In genomic region chr5:129018782-129019489, GRCm38 (mm10) we compare ENCODE assay signal across 8 mouse cellular contexts. TPM values are rescaled to one million over a fixed set of nuclear protein-coding genes. Genes with fewer than 3 reads are reported as not detected.
DNase-seq lines count a peak whose midpoint lies in the region; ATAC-seq and TF ChIP-seq lines count a peak whose summit lies in the region.

No protein-coding gene starts in this region.

- H3K9me3 ChIP-seq in heart, embryonic 11.5 days (replicated peaks; ENCODE audit: control insufficient read depth, low read length): no peaks in the 10 kb centered on the region
- H3K9me3 ChIP-seq in MEL (replicated peaks; ENCODE audit: insufficient read depth, low read length): no peaks in the 10 kb centered on the region
- no peaks in the 10 kb centered on the region for H3K9me3 ChIP-seq in forebrain, embryonic 16.5 days (ENCODE audit: control insufficient read depth, low read length)
- H3K9me3 ChIP-seq in liver, postnatal 0 days (ENCODE audit: low read length): no peaks in the 10 kb centered on the region

- peaks cover 2% of the 10 kb centered on the region for H3K36me3 ChIP-seq in heart, embryonic 11.5 days (ENCODE audit: control insufficient read depth, insufficient read depth, low read length)
- H3K36me3 ChIP-seq in MEL (ENCODE audit: control insufficient read depth in 1 of 2, insufficient read depth in 2 of 2, low read length in 2 of 2): peaks cover 12 to 13% of the 10 kb centered on the region in 2 experiments
- H3K36me3 ChIP-seq in forebrain, embryonic 16.5 days (ENCODE audit: control insufficient read depth, insufficient read depth): no peaks in the 10 kb centered on the region; the same call in 1 of the 2 replicates
- peaks cover 8% of the 10 kb centered on the region for H3K36me3 ChIP-seq in liver, postnatal 0 days (replicated peaks; ENCODE audit: insufficient read depth, low read length)

- peak overlapping the region; percentile 99 for H3K27ac ChIP-seq in heart, embryonic 11.5 days (ENCODE audit: low read depth, low read length)
- H3K27ac ChIP-seq in MEL (ENCODE audit: control insufficient read depth, low read depth, low read length): peak overlapping the region; percentile 97
- peak overlapping the region; percentile 95 for H3K27ac ChIP-seq in forebrain, embryonic 16.5 days (ENCODE audit: low read length)
- H3K27ac ChIP-seq in liver, postnatal 0 days (ENCODE audit: low read depth): peak overlapping the region; percentile 81

- 73% methylated on average over 13 of the region's 13 CpGs for WGBS in heart, embryonic 11.5 days (ENCODE audit: insufficient replicate concordance)
- 89% methylated on average over 13 of the region's 13 CpGs for WGBS in forebrain, embryonic 16.5 days
- 62% methylated on average over 13 of the region's 13 CpGs for WGBS in liver, postnatal 0 days (ENCODE audit: insufficient replicate concordance)

- 0 out of 4 replicates have a peak, but pooled peaks of 1 of the 2 experiments have one; percentile 17 for TF ChIP-seq POLR2A in MEL (IDR thresholded peaks at IDR 0.05; ENCODE audit: control insufficient read depth in 1 of 2, insufficient read depth in 1 of 2, low read depth in 1 of 2, low read length in 2 of 2, poor library complexity in 1 of 2)

- intact Hi-C loops in gastrocnemius, postnatal 36 days (cut with DNase I): loop anchor here (5.0 kb wide), 1 partner anchor 483 kb away; the partner anchor contains the start of gene Sfswap

- H3K27me3 ChIP-seq in heart, embryonic 11.5 days (ENCODE audit: control insufficient read depth, insufficient read depth, low read length): no peaks in the 10 kb centered on the region
- no peaks in the 10 kb centered on the region for H3K27me3 ChIP-seq in MEL (ENCODE audit: control insufficient read depth in 1 of 2, insufficient read depth in 2 of 2, low read length in 2 of 2)
- no peaks in the 10 kb centered on the region for H3K27me3 ChIP-seq in forebrain, embryonic 16.5 days (replicated peaks; ENCODE audit: control insufficient read depth, insufficient read depth, low read length)
- no peaks in the 10 kb centered on the region for H3K27me3 ChIP-seq in liver, postnatal 0 days (ENCODE audit: insufficient read depth, low read length)

- H3K79me2 ChIP-seq in MEL (ENCODE audit: control insufficient read depth, insufficient read depth, low read length, poor library complexity): peaks cover 28% of the 10 kb centered on the region

- peak overlapping the region; percentile 86 for H3K4me3 ChIP-seq in heart, embryonic 11.5 days (ENCODE audit: low read depth, low read length)
- peak overlapping the region; percentile 56 to 68 for H3K4me3 ChIP-seq in MEL (ENCODE audit: control insufficient read depth in 1 of 2, insufficient read depth in 1 of 2, low read depth in 2 of 2, low read length in 2 of 2)
- peak overlapping the region; percentile 91 for H3K4me3 ChIP-seq in forebrain, embryonic 16.5 days (replicated peaks; ENCODE audit: low read length)
- peak overlapping the region; percentile 98 for H3K4me3 ChIP-seq in liver, postnatal 0 days (ENCODE audit: low read depth, low read length)

- no peak for ATAC-seq in heart, embryonic 11.5 days (replicated peaks; ENCODE audit: insufficient number of reproducible peaks, low FRiP score, low TSS enrichment)
- no peak for ATAC-seq in forebrain, embryonic 16.5 days
- ATAC-seq in liver, postnatal 0 days: no peak

- TF ChIP-seq EP300 in MEL (IDR thresholded peaks at IDR 0.05; ENCODE audit: low read depth in 1 of 2, low read length in 2 of 2): peak; percentile 35 to 47; a peak in 1 of 4 replicates
- TF ChIP-seq EP300 in liver, postnatal 0 days (IDR thresholded peaks at IDR 0.05; ENCODE audit: low read depth): no peak

- peaks cover 8% of the 10 kb centered on the region; the same call in 1 of the 2 replicates for H3K4me1 ChIP-seq in heart, embryonic 11.5 days (ENCODE audit: control insufficient read depth, insufficient read depth, low read length)
- peaks cover 3 to 16% of the 10 kb centered on the region in 2 experiments; a peak in 3 of 4 replicates for H3K4me1 ChIP-seq in MEL (ENCODE audit: control insufficient read depth in 1 of 2, insufficient read depth in 2 of 2, low read length in 2 of 2)
- H3K4me1 ChIP-seq in forebrain, embryonic 16.5 days (replicated peaks; ENCODE audit: control insufficient read depth, insufficient read depth, low read length): peaks cover 16% of the 10 kb centered on the region
- H3K4me1 ChIP-seq in liver, postnatal 0 days (ENCODE audit: insufficient read depth): peaks cover 17% of the 10 kb centered on the region

- TF ChIP-seq CTCF in MEL (IDR thresholded peaks at IDR 0.05 in 2 of 3, conservative IDR thresholded peaks at IDR 0.05 in 1 of 3; ENCODE audit: control insufficient read depth in 1 of 3, insufficient read depth in 1 of 3, low read depth in 2 of 3, low read length in 3 of 3, poor library complexity in 1 of 3, severe bottlenecking in 1 of 3): no peak
- no peak for TF ChIP-seq CTCF in liver, postnatal 0 days (IDR thresholded peaks at IDR 0.05; ENCODE audit: low read depth)

- DNase-seq in heart, adult 18-20 months: no peak
- DNase-seq in MEL (ENCODE audit: low read depth, low spot score): peak; percentile 83
- DNase-seq in liver, postnatal 0 days: no peak
- DNase-seq in gastrocnemius, postnatal 36 days: no peak
- no peak for DNase-seq in layer of hippocampus, postnatal 14 days (ENCODE audit: low spot score in 2 of 2)
- DNase-seq in kidney, adult 9 months: no peak

- peak overlapping the region; percentile 82 for H3K9ac ChIP-seq in heart, embryonic 11.5 days (ENCODE audit: low read depth, low read length)
- peak overlapping the region; percentile 96 for H3K9ac ChIP-seq in MEL (ENCODE audit: control insufficient read depth, low read depth, low read length, poor library complexity, severe bottlenecking)
- H3K9ac ChIP-seq in forebrain, embryonic 16.5 days (replicated peaks; ENCODE audit: low read depth, low read length): peak overlapping the region; percentile 70
- H3K9ac ChIP-seq in liver, postnatal 0 days (replicated peaks): peak overlapping the region; percentile 62

- TF ChIP-seq RAD21 in MEL (IDR thresholded peaks at IDR 0.05; ENCODE audit: low read depth, low read length): no peak

- peak overlapping the region; percentile 66 for H3K4me2 ChIP-seq in heart, embryonic 11.5 days
- H3K4me2 ChIP-seq in forebrain, embryonic 16.5 days (ENCODE audit: low read length): peak overlapping the region; percentile 62
- peak overlapping the region; percentile 77 for H3K4me2 ChIP-seq in liver, postnatal 0 days (ENCODE audit: low read depth, low read length)

TF ChIP-seq in MEL, 35 proteins besides CTCF, POLR2A, EP300 and RAD21:
- TF ChIP-seq HCFC1 (IDR thresholded peaks at IDR 0.05; ENCODE audit: low read depth, low read length) (peak; percentile 34; the same call in 1 of the 2 replicates), ZC3H11A (IDR thresholded peaks at IDR 0.05; ENCODE audit: low read depth, low read length) (no peak), MAX (IDR thresholded peaks at IDR 0.05; ENCODE audit: low read length) (peak; percentile 28; the same call in 1 of the 2 replicates), ETS1 (IDR thresholded peaks at IDR 0.05; ENCODE audit: low read depth, low read length) (peak; percentile 92), CHD1 (IDR thresholded peaks at IDR 0.05; ENCODE audit: low read depth, low read length) (0 out of 2 replicates have a peak, but pooled peaks have one; percentile 53), JUND (IDR thresholded peaks at IDR 0.05; ENCODE audit: low read depth, low read length) (no peak), MAFK (IDR thresholded peaks at IDR 0.05; ENCODE audit: borderline replicate concordance, low read depth, low read length) (no peak), USF1 (IDR thresholded peaks at IDR 0.05; ENCODE audit: low read depth, low read length) (0 out of 2 replicates have a peak, but pooled peaks have one; percentile 16), TCF12 (IDR thresholded peaks at IDR 0.05; ENCODE audit: low read depth, low read length) (peak; percentile 31; the same call in 1 of the 2 replicates), TAL1 (IDR thresholded peaks at IDR 0.05; ENCODE audit: low read length) (peak; percentile 4; the same call in 1 of the 2 replicates), E2F4 (IDR thresholded peaks at IDR 0.05; ENCODE audit: borderline replicate concordance, low read depth, low read length) (no peak), MXI1 (IDR thresholded peaks at IDR 0.05; ENCODE audit: low read depth, low read length) (peak; percentile 69), USF2 (IDR thresholded peaks at IDR 0.05; ENCODE audit: borderline replicate concordance in 1 of 2, insufficient read depth in 1 of 2, low read depth in 1 of 2, low read length in 2 of 2) (no peak), SIN3A (IDR thresholded peaks at IDR 0.05; ENCODE audit: low read length) (peak; percentile 5)

RNA-seq across cellular contexts. Expression of gene Ran, which starts 0.9 kb away (rescaled TPM):
- polyA plus RNA-seq in heart, embryonic 11.5 days (2014; fragmentation: Nextera tagmentation; extraction: Ambion mirVana): 499 and 500 TPM in 2 replicates
- 100 to 1,000 TPM in 1 of 2 experiments, 10 to 100 TPM in 1; 99.7 to 125 TPM for total RNA-seq in heart, adult 18-20 months (2021)
- total RNA-seq in MEL (2012; rRNA removed): 950 and 1,019 TPM in 2 replicates
- 1,000 to 10,000 TPM in 1 of 2 experiments, 10 to 100 TPM in 1; 91.6 to 2,479 TPM for polyA plus RNA-seq in MEL (2012; ENCODE audit: insufficient read depth in 1 of 2, insufficient read length in 2 of 2, low read depth in 1 of 2, low replicate concordance in 2 of 2, missing spikeins in 1 of 2)
- polyA plus RNA-seq in forebrain, embryonic 16.5 days (2015; fragmentation: Nextera tagmentation; extraction: Ambion mirVana): 436 and 440 TPM in 2 replicates
- polyA plus RNA-seq in liver, postnatal 0 days (2015; fragmentation: Nextera tagmentation; extraction: Ambion mirVana): 183 and 206 TPM in 2 replicates
- 10 to 100 TPM; 60.3 to 64.1 TPM for total RNA-seq in gastrocnemius, postnatal 36 days (2021)
- 100 to 1,000 TPM; 153 to 155 TPM for total RNA-seq in layer of hippocampus, postnatal 14 days (2021)

RNA-seq across cellular contexts. Expression of gene Stx2, which starts 10.6 kb away (rescaled TPM):
- 23.1 and 24.2 TPM in 2 replicates for polyA plus RNA-seq in heart, embryonic 11.5 days (2014; fragmentation: Nextera tagmentation; extraction: Ambion mirVana)
- 10 to 100 TPM; 10.5 to 13.4 TPM for total RNA-seq in heart, adult 18-20 months (2021)
- 69.0 and 84.8 TPM in 2 replicates for total RNA-seq in MEL (2012; rRNA removed)
- polyA plus RNA-seq in MEL (2012; ENCODE audit: insufficient read depth in 1 of 2, insufficient read length in 2 of 2, low read depth in 1 of 2, low replicate concordance in 2 of 2, missing spikeins in 1 of 2): 10 to 100 TPM in 1 of 2 experiments, not detected in 1; 97.1 TPM
- polyA plus RNA-seq in forebrain, embryonic 16.5 days (2015; fragmentation: Nextera tagmentation; extraction: Ambion mirVana): 15.3 and 18.0 TPM in 2 replicates
- polyA plus RNA-seq in liver, postnatal 0 days (2015; fragmentation: Nextera tagmentation; extraction: Ambion mirVana): 30.9 and 35.6 TPM in 2 replicates
- total RNA-seq in gastrocnemius, postnatal 36 days (2021): 1 to 10 TPM; 7.6 to 8.4 TPM
- 10 to 100 TPM; 31.0 to 33.1 TPM for total RNA-seq in layer of hippocampus, postnatal 14 days (2021)
